Mouse (Mus musculus) C2C12 (cell line): ENCODE results near the gene Rbpj.

ENCODE experiments used
- CEBPB ChIP-seq: IDR thresholded peaks from one replicate; pipeline ENCODE4 v1.6.1; 2011; ENCODE audit warnings: low read depth, mild to moderate bottlenecking, control low read depth, moderate library complexity
- CTCF ChIP-seq: IDR thresholded peaks from one replicate; pipeline ENCODE4 v1.5.1; 2011; ENCODE audit not compliant: control insufficient read depth, insufficient read depth, insufficient read length
- FOSL1 ChIP-seq: IDR thresholded peaks from one replicate; pipeline ENCODE4 v1.8.0; 2011; ENCODE audit warnings: mild to moderate bottlenecking, low read length; ENCODE audit not compliant: poor library complexity, insufficient read depth, severe bottlenecking
- MAX ChIP-seq: IDR thresholded peaks from one replicate; pipeline ENCODE4 v1.6.1; 2011; ENCODE audit warnings: mild to moderate bottlenecking, control low read depth
- MYOD1 ChIP-seq: IDR thresholded peaks from one replicate; pipeline ENCODE4 v1.6.1; 2011; ENCODE audit warnings: low read depth; ENCODE audit not compliant: control insufficient read depth, insufficient read length
- MYOG ChIP-seq: IDR thresholded peaks from one replicate; pipeline ENCODE4 v1.6.1; 2011; ENCODE audit not compliant: control insufficient read depth, insufficient read length; ENCODE audit errors: extremely low read depth
- USF1 ChIP-seq: IDR thresholded peaks from one replicate; pipeline ENCODE4 v1.6.1; 2011; ENCODE audit warnings: low read depth, mild to moderate bottlenecking, control low read depth, moderate library complexity

DNA sequence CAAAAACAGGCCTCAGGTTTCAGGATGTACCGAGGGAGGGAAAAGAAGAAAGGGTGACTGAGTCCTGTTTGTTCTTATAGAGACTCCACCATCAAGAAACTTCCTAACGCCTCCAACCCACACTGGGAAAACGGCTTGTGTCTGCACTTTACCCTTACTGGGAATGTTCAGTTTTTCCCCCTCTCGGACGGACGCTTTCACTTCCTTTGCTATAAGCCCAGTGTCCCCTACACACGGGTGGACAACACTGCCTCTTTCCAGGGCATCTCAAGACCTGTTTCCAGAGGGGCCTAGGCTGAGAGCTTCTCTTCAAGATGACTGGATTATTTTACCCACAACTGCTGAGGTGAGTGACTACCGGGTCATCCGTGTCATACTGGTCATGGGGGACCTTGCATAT is at the start of gene Rbpj:
- TF ChIP-seq CTCF (no peak), USF1 (no peak), MYOD1 (no peak), MYOG (no peak), MAX (no peak), CEBPB (no peak), FOSL1 (no peak)
